Mouse (Mus musculus) heart, adult 2 months (tissue): ENCODE measurements around the gene Ift81.

ENCODE experiments used
- CTCF ChIP-seq: fragments of 200-600 bp; IDR thresholded peaks from 2 replicates; pipeline ENCODE4 v1.8.1; 2022; ENCODE audit warnings: antibody characterized with exemption, mild to moderate bottlenecking, moderate library complexity
- EP300 ChIP-seq: fragments of 200-500 bp; IDR thresholded peaks from 2 replicates; pipeline ENCODE4 v1.6.1; 2011; ENCODE audit warnings: low read depth, low read length, control low read depth; ENCODE audit not compliant: insufficient read depth

DNA sequence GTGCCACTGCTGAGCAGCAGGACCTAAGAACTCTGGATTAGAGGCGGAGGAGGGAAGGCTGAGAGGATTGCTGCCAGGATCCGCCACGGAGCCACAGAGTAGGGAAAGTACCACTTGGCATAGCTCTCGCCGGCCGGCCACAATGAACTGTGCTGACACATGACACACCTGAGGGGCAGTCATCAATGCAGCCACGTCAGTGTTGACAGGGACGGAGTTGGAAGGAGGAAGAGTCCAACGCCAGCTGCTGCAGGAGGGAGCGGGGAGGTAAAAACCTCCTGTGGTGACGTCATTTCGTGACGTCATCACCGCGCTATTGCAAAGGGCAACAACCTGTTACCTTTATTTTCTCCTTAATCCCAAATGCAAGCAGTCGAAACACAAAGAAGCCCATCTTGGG lies 22.6 kb upstream of the Ift81 start:
- TF ChIP-seq CTCF = no peak
- no peak for TF ChIP-seq EP300
